Mouse (Mus musculus) adrenal gland, postnatal 36 days (tissue): ENCODE measurements around the gene Ryr1. TPM values are rescaled to one million over a fixed set of nuclear protein-coding genes. Genes with fewer than 3 reads are reported as not detected.
"Not testable (repeated sequence)": the region's sequence is repeated elsewhere in the genome, so short reads cannot be mapped to it uniquely, and the experiment has no call there.

Experiments
- DNase-seq, 2 experiments: peaks; one replicate each; pipeline ENCODE4 v3.0.0; 2021; ENCODE audit warnings: mixed read lengths in 1 of 2
- total RNA-seq, 2 experiments: library from RNA; stranded (reverse); gene quantifications; 2 replicates each; pipeline ENCODE4 v1.2.3; 2021

Ryr1 gene
- total RNA-seq, 2 experiments from 2014 or later = 0.20 to 0.23 TPM

DNA sequence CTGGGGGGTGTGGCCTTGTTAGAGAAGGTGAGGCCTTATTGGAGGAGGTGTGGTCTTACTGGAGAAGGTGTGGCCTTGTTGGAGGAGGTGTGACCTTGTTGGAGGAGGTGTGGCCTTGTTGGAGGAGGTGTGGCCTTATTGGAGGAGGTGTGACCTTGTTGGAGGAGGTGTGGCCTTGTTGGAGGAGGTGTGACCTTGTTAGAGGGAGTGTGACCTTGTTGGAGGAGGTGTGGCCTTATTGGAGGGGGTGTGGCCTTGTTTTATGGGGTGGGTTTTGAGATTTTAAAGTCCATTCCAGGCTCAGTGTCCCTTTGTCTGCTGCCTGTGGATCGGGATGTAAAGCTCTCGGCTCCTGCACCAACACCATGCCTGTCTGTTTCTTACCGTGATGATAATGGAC, 40.6 kb downstream of the Ryr1 start:
- DNase-seq = no peak

GRCm38 (mm10) chr7:29079419-29079950, 45.5 kb downstream of the Ryr1 start:
- DNase-seq = no peak

- DNase-seq = no peak
Measured at GRCm38 (mm10) chr7:29076977-29077376, 48.0 kb downstream of the Ryr1 start.

- DNase-seq = no peak
Measured at GRCm38 (mm10) chr7:29075208-29075607, 49.8 kb downstream of the Ryr1 start.

DNA sequence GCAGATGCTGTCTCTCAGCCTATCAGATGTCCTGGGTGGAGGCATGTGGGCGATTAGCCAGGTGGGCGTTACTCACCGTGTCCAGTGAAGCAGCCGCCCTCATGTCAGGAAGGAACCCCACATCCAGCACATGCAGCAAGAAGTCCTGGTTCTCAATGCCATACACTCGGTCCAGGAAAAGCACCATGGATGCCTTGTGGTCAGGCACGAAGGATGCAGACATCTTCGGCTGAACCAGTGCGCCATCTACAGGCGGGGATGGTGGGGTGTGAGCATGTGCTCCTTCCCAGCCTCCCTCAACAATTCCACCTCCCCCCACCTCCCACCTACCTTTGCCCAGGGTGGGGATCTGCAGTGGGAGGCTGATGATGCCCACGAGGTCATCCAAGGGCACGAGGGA, 52.3 kb downstream of the Ryr1 start:
- DNase-seq = peak; percentile 17 to 51

- no peak for DNase-seq
Measured at GRCm38 (mm10) chr7:29071169-29071891, 53.6 kb downstream of the Ryr1 start.

GRCm38 (mm10) chr7:29070364-29071168, 54.4 kb downstream of the Ryr1 start:
- no peak for DNase-seq

DNA sequence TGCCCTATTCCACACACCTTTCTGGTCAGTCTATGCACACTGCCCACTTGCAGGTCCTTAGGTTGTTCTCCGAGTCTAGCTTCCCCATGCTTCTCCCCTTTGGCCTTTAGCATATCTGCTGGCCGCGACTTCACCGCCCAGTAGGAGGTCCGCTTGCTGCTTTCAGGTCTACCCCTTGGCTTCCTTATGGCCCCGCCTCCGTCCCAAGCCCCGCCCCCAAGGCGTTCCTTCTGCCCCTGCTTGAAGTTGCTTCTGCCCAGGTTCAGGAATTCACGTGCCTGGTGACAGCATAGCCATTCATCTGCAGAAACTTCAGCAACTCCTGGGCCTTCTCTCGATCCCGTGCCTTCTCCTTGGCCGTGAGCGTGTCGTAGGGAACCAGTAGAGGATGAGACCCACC, 57.2 kb downstream of the Ryr1 start:
- DNase-seq = peak in 1 of 2 experiments; percentile 31

DNA sequence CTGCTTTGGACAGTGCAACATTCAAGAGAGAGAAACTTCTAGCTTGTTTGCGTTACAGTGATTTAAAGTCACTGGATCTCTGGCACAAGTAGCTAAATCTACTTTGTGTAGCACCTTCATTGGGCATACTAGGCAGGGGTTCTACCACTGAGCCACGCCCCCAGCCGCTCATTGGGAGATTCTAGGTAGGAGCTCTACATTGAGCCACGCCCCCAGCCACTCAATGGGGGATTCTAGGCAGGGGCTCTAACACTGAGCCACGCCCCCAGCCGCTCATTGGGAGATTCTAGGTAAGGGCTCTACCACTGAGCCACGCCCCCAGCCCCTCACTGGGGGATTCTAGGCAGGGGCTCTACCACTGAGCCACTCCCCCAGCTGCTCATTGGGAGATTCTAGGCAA, 61.5 kb downstream of the Ryr1 start:
- not testable (repeated sequence) for DNase-seq

GRCm38 (mm10) chr7:29061522-29062037, 63.4 kb downstream of the Ryr1 start:
- peak in 1 of 2 experiments; percentile 35 for DNase-seq

DNA sequence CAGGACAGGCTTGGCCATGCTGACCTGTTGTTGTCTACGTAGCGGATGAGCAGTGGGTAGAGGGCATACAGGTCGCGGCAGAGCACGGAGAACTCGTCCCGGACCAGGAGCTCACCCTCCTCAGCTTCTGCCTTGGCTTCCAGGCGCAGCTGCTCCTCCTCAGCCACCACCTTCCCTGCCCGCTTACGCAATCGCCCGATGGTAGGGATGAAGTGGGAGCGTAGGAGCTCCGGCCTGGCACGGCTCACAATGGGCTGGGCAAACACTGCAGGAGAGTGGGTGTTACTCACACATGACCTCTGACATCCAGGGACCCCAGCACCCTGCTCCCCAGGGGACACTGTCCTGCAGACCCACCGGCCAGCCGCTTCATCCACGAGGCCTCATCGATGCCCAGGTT, 65.5 kb downstream of the Ryr1 start:
- no peak for DNase-seq

DNA sequence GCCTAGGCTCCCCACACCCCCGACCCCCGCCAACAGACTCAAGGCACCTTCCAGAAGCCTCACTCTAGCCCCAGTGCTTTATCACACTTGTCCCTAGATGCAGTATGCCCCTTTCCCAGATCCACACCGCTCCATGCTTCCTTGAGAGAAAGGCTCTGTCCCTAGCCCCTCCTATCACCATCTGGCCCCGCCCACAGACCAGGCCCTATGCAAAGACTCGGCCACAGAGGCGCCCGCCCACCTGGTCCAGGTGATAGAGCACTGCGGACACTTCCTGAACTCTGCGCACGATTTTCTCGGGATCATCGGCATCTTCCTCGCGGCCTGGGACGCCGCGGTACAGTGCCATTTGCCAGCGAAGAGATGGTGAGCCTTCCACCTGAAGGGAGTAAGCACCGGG, 72.2 kb downstream of the Ryr1 start:
- no peak for DNase-seq

DNA sequence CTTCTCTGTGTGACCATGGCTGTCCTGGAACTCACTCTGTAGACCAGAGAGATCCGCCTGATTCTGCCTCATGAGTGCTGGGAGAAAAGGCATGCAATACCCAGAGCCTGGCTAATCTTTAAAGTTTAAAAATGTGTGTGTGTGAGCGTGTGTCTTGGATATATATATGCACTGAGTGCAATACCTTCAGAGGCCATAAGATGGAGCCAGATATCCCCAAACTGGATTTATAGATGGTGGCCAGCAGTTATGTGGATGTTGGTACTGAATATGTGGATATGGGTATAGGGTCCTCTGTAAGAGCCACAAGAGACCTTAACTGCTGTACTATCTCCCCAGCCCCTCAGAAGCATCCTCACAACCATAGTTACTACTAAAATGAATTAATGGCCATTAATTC, 74.2 kb downstream of the Ryr1 start:
- DNase-seq = no peak

DNA sequence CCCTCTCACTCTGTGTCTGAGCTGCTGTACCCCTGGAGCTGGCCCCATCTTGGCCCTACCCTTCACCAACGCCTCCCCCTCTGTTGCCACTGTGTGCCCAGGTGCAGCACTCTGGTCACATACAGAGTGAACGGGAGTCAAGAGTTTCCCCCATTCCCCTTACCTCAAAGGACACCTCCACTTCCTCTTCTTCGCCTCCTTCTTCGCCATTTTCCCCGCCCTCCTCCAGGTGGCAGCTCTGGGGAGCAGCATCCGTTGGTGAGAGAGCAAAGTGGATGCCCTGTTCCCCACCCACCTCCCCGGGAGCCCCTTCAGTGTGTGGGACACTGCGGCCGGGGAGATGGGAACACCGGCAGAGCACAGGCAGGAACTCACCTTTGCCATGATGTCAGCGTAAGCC, 76.4 kb downstream of the Ryr1 start:
- DNase-seq = no peak

DNA sequence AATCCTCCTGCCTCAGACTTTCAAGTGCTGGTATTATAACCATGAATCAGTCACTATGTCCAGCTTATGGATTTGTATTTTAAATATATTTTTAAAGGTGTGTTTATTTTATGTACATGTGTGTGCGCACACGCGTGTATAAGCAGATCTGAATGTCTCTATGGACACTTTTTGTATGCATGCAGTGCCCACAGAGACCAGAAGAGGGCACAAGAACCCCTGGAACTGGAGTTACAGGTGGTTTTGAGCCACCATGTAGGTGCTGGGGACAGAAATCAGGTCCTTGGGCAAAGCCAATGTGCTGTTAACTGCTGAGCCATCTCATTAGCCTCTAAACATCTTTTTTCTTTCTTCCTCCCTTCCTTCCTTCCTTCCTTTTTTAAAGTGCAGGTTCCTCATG, 76.9 kb downstream of the Ryr1 start:
- DNase-seq = no peak

- DNase-seq = no peak
Measured at GRCm38 (mm10) chr7:29046533-29046932, 78.4 kb downstream of the Ryr1 start.

DNA sequence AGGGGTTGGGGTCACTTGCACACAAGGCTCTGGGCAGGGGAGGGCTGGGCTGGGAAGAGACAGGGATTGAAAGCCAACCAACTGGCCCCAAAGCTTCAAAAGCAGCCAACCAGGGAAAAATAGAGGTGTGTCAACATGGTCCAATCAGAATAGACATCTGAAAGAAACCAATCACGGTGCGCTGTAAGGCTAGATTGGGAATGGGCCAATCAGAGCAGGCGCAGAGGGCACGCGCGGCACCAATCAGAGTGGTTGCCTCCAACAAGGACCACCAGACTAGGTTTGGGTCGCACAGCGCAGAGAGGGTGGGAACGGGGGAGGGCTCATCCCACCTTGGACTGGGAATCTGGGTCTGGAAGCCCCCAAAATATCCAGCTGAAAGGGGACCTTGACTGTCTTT, 80.7 kb downstream of the Ryr1 start:
- DNase-seq = no peak

DNA sequence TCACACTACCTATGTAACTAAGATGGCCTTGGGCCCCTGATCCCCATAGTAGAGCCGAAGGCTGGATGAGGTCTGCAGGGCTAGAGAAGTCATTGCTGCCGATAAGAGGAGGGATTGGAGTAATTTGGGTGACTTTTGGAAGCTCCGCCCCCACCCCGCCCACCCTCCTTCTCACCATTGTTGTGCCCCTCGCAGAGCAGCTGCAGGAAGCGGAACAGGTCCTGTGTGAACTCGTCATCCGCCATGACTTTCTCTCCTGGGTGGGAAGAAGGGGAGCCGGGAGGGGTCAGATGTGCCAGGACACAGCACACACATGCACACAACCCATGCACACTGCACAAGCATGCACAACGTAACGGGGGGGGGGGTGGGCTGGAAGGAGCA, 81.3 kb downstream of the Ryr1 start:
- no peak for DNase-seq

DNA sequence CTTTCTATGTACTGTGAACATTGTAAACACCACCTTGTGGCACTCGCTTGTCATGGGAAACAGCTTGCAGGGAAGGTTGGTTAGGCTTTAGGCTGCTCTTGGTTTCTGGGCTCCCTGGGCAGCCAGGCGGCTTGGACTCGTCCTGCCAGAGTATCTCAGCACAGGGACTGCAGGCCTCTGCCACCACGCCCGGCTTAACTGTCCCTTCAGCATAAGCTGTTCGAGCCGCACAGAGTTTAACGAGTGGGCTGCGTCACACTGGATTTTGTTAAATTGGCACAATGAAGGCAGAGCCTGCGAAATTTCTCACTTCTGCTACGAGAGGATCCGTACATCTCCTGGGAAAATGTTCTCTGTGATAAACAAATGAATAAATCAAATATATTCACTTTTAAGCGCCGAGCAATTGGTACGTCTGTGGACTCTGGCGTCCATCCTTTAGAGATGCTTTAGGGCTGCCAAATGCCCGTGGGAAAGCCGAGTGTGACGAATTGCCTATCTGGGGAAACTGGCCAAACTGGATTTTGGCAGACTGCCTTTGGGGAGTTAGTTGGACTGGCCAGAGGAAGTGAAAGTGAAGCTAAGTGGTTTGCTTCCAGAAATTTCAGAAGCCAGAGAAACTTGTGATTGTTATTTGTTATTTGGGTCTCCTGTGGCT, 81.8 kb downstream of the Ryr1 start:
- peak; percentile 78 to 79 for DNase-seq

GRCm38 (mm10) chr7:29041194-29041593, 83.8 kb downstream of the Ryr1 start:
- DNase-seq = no peak

DNA sequence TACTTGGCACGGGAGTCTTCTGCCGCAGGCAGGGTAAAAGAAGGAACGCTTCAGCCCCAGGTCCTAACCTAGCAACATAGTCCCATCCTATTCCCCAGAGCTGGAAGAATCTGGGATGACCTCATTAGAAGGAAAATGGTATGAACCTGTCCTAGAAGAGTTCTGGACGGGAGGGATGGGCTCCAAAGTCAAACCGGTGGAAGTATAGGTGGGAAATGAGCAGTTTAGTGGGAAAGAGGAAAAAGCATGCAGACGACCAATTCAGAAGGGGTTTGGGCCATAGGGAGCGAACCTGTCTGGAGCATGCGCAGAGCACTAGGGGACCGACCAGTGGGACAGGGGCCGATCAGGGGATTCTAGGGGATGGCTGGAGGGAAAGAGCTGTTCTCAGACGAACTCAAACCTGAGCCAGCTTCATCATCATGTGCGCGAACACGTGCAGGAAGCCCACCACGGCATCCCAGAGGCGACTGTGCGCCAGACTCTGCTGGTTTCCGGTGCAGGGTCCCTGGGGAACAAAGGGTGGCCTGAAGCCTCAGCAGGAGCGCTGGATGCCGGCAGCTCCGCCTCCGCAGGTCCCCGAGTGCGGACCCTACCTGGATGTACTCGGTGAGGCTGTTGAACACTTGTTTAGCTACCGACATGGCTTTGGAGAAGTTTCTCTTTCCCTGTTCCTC, 84.9 kb downstream of the Ryr1 start:
- DNase-seq = no peak

GRCm38 (mm10) chr7:29039604-29039984, 85.4 kb downstream of the Ryr1 start:
- DNase-seq = peak; percentile 78 to 79
